Mouse (Mus musculus): ENCODE data around the gene Adam19. TPM values are rescaled to one million over a fixed set of nuclear protein-coding genes. Genes with fewer than 3 reads are reported as not detected.
"Not testable (repeated sequence)": the region's sequence is repeated elsewhere in the genome, so short reads cannot be mapped to it uniquely, and the experiment has no call there.

Adam19 gene
- polyA plus RNA-seq, 1 experiment from 2014 or later = 12.2 TPM

- no peak overlapping the region for H3K27ac ChIP-seq
- H3K9me3 ChIP-seq = no peaks in the 10 kb centered on the region
- H3K4me3 ChIP-seq = no peak overlapping the region
- ATAC-seq (replicated peaks) = no peak
- 77% methylated on average over 10 of the region's 10 CpGs for WGBS
- H3K4me1 ChIP-seq = no peaks in the 10 kb centered on the region
- no peak overlapping the region for H3K4me2 ChIP-seq
- no peaks in the 10 kb centered on the region for H3K36me3 ChIP-seq (replicated peaks)
- no peaks in the 10 kb centered on the region for H3K27me3 ChIP-seq (replicated peaks)
- H3K9ac ChIP-seq = no peak overlapping the region
Measured at GRCm38 (mm10) chr11:46177246-46178043, 121.7 kb downstream of the Adam19 start.

DNA sequence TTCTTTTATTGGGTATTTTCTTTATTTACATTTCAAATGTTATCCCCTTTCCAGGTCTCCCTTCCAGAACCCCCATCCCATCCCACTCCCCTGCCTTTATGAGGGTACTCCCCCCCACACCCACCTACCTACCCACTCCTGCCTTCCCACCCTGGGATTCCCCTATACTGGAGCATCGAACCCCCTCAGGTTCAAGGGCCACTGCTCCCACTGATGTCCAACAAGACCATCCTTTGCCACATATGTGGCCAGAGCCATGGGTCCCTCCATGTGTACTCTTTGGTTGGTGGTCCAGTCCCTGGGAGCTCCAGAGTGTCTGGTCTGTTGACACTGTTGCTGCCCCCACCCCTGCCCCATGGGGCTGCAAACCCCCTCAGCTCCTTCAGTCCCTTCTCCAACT is 126.2 kb downstream of the Adam19 start:
- H3K4me2 ChIP-seq = not testable (repeated sequence)

DNA sequence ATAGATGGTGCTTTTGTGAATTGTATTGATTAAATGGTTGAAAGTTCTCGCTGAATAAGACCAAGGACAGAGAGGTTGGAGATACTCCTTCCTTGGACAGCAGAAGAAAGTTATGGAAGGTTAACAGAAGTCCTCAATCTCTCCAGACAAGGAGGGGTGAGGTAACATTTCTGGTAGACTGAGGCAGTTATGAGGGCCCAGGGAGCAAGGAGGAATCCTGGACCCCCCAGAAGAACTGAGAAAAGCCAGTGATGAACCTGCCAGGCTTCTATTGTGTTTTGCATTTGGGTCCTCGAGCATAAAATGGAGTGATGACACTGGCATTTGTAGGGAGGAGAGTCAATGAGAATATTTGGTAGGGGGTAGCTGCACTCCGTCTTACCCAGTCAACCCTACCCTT is 129.2 kb downstream of the Adam19 start:
- Histone ChIP-seq H3K36me3 (replicated peaks) (no peaks in the 10 kb centered on the region), H3K4me2 (no peak overlapping the region), H3K9ac (no peak overlapping the region), H3K27ac (no peak overlapping the region), H3K4me1 (no peaks in the 10 kb centered on the region), H3K9me3 (no peaks in the 10 kb centered on the region), H3K4me3 (no peak overlapping the region), H3K27me3 (replicated peaks) (no peaks in the 10 kb centered on the region)
- ATAC-seq (replicated peaks) = no peak
- WGBS = 75% methylated on average over 3 of the region's 3 CpGs

More for the DNA sequence above, 126.2 kb downstream of the Adam19 start:
- H3K4me3 ChIP-seq; H3K9ac ChIP-seq; H3K27me3 ChIP-seq (replicated peaks); ATAC-seq (replicated peaks); H3K27ac ChIP-seq; H3K4me1 ChIP-seq; H3K9me3 ChIP-seq; H3K36me3 ChIP-seq (replicated peaks): not testable (repeated sequence)
- WGBS = 100% methylated on average over 1 of the region's 1 CpGs

DNA sequence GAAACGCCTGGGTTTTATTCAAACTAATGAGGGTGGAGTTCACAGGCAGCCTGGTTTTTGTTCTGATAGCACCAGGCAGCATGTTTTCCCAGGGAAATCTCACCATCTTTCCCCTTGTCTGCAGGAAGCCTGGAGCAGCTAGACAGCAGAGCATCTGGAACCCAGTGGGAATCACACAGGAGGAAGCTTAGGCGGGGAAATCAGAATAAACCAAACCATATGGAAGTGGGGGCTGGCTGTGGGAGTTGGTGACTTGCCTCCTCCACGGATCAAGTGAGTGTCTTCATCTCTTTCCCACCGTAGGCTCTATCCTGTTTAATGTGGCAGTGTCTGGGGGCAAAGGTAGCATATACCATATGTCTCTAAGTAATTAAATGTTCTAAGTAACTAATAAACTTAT is 129.7 kb downstream of the Adam19 start:
- Histone ChIP-seq H3K4me1 (no peaks in the 10 kb centered on the region), H3K36me3 (replicated peaks) (no peaks in the 10 kb centered on the region), H3K9me3 (no peaks in the 10 kb centered on the region), H3K27me3 (replicated peaks) (no peaks in the 10 kb centered on the region), H3K4me3 (no peak overlapping the region), H3K27ac (no peak overlapping the region), H3K9ac (no peak overlapping the region), H3K4me2 (no peak overlapping the region)
- no peak for ATAC-seq (replicated peaks)
- WGBS = 44% methylated on average over 4 of the region's 4 CpGs

- no peaks in the 10 kb centered on the region for H3K27me3 ChIP-seq (replicated peaks)
- H3K4me3 ChIP-seq = no peak overlapping the region
- 0 out of 2 replicates have a peak, but pooled peaks cover 5% of the 10 kb centered on the region for H3K36me3 ChIP-seq (replicated peaks)
- no peak overlapping the region for H3K27ac ChIP-seq
- H3K9ac ChIP-seq = no peak overlapping the region
- ATAC-seq (replicated peaks) = no peak
- H3K9me3 ChIP-seq = no peaks in the 10 kb centered on the region
- H3K4me1 ChIP-seq = no peaks in the 10 kb centered on the region
- 63% methylated on average over 2 of the region's 2 CpGs for WGBS
- H3K4me2 ChIP-seq = no peak overlapping the region
Measured at GRCm38 (mm10) chr11:46188283-46188682, 132.5 kb downstream of the Adam19 start.

- Histone ChIP-seq H3K4me1 (no peaks in the 10 kb centered on the region), H3K9me3 (no peaks in the 10 kb centered on the region), H3K4me3 (no peak overlapping the region), H3K9ac (no peak overlapping the region), H3K27me3 (replicated peaks) (no peaks in the 10 kb centered on the region), H3K4me2 (no peak overlapping the region), H3K36me3 (replicated peaks) (peaks cover 36% of the 10 kb centered on the region), H3K27ac (no peak overlapping the region)
- no peak for ATAC-seq (replicated peaks)
- WGBS = 92% methylated on average over 4 of the region's 4 CpGs
Measured at GRCm38 (mm10) chr11:46194175-46194574, 138.4 kb downstream of the Adam19 start.

Small RNAs within 50 kb of the gene (microRNA-seq; reads per million reads assigned to microRNA genes)
- gene Mir7239 = not detected
- gene Mir8100 = not detected

Other genes with a start within 250 kb of the Adam19 start
- gene Clint1, start 203.9 kb upstream of the Adam19 start, polyA plus RNA-seq (2015; fragmentation: Nextera tagmentation; extraction: Ambion mirVana) = 42.8 TPM in 2 replicates
- gene Lsm11, start 111.1 kb upstream of the Adam19 start, polyA plus RNA-seq (2015; fragmentation: Nextera tagmentation; extraction: Ambion mirVana) = 23.5 and 26.1 TPM in 2 replicates
- 10.1 and 10.2 TPM in 2 replicates for gene Thg1l, start 100.5 kb upstream of the Adam19 start, polyA plus RNA-seq (2015; fragmentation: Nextera tagmentation; extraction: Ambion mirVana)
- 0.18 and 0.23 TPM in 2 replicates for gene Sox30, start 75.7 kb upstream of the Adam19 start, polyA plus RNA-seq (2015; fragmentation: Nextera tagmentation; extraction: Ambion mirVana)
- 4.0 and 5.4 TPM in 2 replicates for gene Gm12166, start 3.7 kb upstream of the Adam19 start, polyA plus RNA-seq (2015; fragmentation: Nextera tagmentation; extraction: Ambion mirVana)
- 0.43 TPM in 2 replicates for gene Nipal4, start 110.5 kb downstream of the Adam19 start, polyA plus RNA-seq (2015; fragmentation: Nextera tagmentation; extraction: Ambion mirVana)
- 8.4 and 10.0 TPM in 2 replicates for gene Fndc9, start 179.5 kb downstream of the Adam19 start, polyA plus RNA-seq (2015; fragmentation: Nextera tagmentation; extraction: Ambion mirVana)